Mouse (Mus musculus) adrenal gland, postnatal 36 days (tissue): ENCODE data around the gene Glce. TPM values are rescaled to one million over a fixed set of nuclear protein-coding genes. Genes with fewer than 3 reads are reported as not detected.
A peak's percentile ranks its signal among the peaks of the same experiment; 100 is the strongest.

Experiments
- DNase-seq, 2 experiments: peaks; one replicate each; pipeline ENCODE4 v3.0.0; 2021; ENCODE audit warnings: mixed read lengths in 1 of 2
- microRNA-seq: library from miRNA; unstranded; fragments of <30 nt; microRNA quantifications from one replicate; pipeline ENCODE4 v1.2.0, GENCODE M21; 2021
- total RNA-seq, 2 experiments: library from RNA; stranded (reverse); gene quantifications; 2 replicates each; pipeline ENCODE4 v1.2.3; 2021

Glce gene
- total RNA-seq, 2 experiments from 2014 or later: 38.5 to 41.8 TPM

- no peak for DNase-seq
These were observed 94.4 kb downstream of the Glce start for GRCm38 (mm10) chr9:62028072-62028471.

DNA sequence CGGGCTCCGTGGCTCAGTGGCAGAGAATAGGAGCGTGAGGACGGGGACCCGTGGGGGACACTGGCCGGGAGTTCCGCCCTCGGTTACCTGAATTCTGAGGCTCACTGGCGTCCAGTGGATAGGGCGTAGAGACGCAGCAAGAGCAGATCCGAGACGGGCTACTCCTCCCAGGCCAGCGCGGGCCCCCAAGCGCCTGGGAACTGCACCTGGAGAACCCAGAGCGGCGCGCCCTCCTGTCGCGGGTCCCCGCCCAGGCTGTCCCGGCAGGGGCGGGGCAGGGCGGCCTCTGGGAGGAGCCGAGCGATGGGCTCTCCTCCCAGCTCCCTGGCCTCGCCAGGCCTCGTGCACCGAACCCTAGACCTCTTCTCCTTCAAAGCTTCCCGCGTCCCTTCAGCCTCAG, 95.9 kb downstream of the Glce start, which contains the start of gene Paqr5:
TSS of gene Paqr5 (minus strand) at position 257 of the 400 bp plus-strand sequence.
- peak; percentile 82 to 84 for DNase-seq

- DNase-seq: no peak
These were observed 97.4 kb downstream of the Glce start for GRCm38 (mm10) chr9:62025056-62025455.

DNA sequence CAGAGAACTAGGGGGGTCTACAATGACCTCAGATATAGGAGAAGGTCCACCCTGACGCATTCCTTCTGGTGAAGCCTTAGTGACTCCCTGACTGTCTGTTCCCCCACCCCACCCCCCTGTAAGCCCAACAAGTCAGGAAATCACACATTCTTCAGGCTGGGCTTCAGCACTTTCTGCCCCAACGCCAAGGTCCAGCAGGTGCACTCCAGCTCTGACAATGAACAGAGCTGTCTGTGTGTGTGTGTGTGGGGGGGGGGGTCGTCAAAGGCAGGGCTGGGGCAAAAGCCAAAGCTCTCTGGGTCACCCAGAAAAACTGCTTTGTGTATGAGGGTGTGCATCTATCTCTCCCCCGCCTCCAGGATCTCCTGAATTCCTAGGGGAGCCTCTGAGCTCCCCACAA, 98.6 kb downstream of the Glce start:
- DNase-seq: no peak

DNA sequence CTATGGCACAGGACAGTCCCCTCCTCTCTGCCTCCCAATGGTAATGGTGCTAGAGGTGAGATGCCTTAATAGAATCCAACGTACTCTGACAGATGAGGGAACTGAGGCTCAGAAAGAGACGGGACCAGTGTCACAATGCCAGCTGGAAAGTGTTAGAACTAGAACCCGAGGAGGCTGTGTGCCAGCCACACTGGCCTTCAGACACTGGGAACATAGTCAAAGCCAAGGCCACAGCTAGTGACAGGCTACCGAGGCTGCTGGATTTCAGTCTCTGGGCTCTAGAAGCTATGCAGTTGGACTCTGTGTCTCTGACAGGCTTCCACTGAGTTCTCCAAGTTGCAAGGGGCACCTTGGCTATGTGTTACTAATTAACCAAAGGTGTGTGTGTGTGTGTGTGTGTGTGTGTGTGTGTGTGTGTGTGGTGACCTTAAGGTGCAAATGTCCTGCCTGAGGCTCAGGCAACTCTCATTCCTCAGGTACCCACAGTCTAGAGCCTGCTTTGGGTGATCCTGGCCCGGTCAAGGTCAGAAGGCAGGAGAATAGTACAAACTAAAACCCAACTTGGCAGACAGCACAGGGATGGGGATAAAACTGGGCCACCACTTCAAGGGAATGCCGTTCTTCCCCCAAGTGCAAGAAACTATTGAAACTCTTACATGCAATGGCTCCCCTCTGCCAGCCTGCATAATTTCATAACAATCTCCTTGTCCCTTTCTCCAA, 99.3 kb downstream of the Glce start:
- peak; percentile 72 to 80 for DNase-seq

GRCm38 (mm10) chr9:62021583-62022120, 100.8 kb downstream of the Glce start:
- no peak for DNase-seq

DNA sequence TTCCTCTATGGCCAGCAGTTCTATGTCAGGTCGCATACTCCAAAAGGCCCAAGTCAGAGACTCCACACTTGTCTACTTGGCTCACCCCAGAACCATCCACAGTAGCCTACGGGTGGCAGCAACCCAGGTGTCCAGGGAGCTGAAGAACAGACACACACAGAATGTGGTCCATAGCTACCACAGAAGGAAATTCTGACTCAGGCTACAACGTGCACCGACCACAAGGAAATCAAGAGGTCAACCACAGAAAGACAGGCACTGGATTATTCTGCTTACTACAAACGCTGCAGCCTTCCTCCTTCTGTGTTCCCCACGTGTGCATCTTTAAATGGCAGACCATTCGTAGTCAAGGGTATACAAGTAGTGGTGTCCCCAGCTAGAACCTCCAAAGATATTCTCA, 102.2 kb downstream of the Glce start:
- no peak for DNase-seq

DNA sequence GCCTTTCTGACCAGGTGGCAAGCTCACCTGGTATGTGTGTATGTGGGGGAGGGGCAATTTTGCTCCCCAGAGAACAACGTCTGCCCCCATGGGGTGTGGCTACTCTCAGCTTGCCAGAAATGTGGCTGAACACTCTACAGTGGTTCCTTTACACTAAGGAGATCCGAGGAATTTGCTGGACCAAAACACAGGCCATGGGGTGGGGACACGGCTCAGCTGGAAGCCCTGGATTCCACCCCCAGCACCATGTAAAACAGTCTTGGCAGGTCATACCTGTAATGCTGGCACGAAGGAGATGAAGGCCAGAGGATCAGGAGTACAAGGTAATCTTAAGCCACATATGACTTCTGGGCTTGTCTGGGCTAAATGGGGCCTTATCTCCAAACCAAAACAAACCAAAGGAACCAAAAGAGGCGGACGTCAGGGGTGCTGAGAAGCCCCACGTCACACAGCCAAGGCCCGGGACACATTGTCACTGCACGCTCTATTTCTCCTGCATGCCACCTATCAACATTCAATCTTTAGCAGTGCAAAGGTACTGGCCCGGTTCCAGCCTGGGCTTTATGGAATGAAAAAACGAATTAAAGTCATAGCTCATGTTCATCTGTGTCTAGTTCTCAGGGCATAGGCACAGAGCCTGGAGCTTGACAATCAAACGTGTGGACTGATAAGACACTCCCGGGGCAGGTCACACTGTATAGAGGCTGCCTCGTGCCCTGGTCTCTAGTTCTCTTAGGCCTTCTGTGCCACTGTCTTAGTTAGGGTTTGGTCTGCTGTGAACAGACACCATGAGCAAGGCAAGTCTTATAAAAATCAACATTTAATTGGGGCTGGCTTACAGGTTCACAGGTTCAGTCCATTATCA, 104.0 kb downstream of the Glce start:
- no peak for DNase-seq

- no peak for DNase-seq
These were observed 105.1 kb downstream of the Glce start for GRCm38 (mm10) chr9:62017329-62017728.

DNA sequence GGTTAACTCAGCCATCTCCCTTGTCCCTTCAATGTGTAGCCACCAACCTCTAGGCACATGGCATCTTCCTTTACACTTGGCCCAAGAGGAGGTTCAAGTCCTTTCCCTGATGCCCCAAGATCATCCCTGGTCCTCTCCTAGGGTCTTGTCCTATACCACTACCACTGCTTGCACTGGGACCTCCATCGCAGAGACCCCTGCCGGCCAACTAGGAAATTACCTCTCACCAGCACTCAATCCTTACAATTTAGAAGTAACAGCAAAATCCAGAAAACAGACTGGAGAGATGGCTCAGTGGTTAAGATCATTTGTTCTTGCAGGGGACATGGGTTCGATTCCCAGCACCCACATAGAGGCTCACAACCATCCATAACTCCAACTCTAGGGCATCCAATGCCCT, 107.0 kb downstream of the Glce start:
- DNase-seq: no peak

DNA sequence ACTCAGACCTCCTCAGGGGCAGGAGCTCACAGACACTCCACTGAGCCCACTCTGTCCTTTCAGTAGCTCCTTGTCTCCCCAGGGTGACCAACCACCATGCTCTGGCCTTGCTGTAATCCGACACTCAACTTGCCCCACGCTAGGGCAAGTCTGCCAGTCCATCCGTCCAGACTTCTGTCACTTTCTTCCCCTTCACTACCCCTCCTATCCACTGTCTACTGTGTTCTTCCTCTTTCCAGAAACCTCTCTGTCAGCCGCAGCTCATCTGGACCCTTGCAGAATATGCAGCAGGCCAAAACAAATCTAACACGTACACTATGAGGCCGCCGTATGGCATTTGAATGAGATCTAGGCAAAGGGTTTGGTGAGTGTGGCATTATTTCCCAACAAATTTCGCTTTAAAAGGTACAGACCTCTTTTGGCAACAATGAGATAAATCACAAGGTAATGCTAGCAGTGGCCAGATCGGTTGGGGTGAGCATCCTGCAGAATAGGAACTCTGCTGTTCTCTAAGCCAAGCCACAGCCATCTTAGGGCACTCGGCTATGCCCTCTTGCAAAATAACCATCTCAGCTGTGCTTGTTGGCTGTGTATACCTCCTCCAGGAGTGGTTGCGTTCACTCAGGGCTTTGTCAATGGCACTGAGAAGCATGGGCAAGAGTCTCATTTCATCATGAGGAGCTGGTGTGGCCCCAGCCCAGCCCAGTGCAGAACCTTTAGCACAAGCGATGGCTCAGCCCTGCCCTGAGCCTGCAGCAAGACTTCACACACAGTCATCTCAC, 108.9 kb downstream of the Glce start:
- DNase-seq: no peak

DNA sequence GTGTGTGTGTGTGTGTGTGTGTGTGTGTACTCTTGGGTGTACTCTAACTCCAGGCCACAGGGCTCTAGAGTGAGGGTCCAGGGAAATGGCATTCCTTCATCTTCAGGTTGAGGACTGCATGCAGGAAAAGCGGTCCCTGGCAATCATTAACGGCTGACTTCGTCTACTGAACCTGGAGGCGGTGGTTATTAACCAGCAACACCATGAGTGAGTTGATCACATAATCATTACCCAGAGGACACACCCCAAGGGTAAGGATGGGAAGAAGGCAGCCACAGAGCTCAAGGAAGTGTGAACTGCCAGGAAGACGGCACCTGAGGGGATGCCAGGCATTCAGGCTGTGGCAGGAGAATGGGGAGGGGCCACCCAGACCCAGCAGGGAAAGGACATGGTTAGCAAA, 114.1 kb downstream of the Glce start:
- no peak for DNase-seq

Small RNAs within 50 kb of the gene (microRNA-seq; reads per million reads assigned to microRNA genes)
- 5.2 reads per million, percentile 14 among the genes with 10 or more reads in this experiment for gene Mir5133

Other genes with a start within 250 kb of the Glce start
- gene Rplp1, start 208.1 kb downstream of the Glce start, total RNA-seq: 1,000 to 10,000 TPM; 2,143 to 2,265 TPM
- gene Kif23, start 175.9 kb downstream of the Glce start, total RNA-seq: 1 to 10 TPM; 5.5 to 8.5 TPM
- gene Paqr5, start 95.8 kb downstream of the Glce start, total RNA-seq: 10 to 100 TPM in 1 of 2 experiments, under 1 TPM in 1; 0.99 to 10.8 TPM
- gene Spesp1, start 159.6 kb upstream of the Glce start, total RNA-seq: not detected
- gene Anp32a, start 218.6 kb upstream of the Glce start, total RNA-seq: 100 to 1,000 TPM; 297 to 341 TPM